Mouse (Mus musculus) spleen, adult 2 months (tissue): ENCODE data around the gene Cd200r1. TPM values are rescaled to one million over a fixed set of nuclear protein-coding genes. Genes with fewer than 3 reads are reported as not detected.
"Not testable (repeated sequence)": the region's sequence is repeated elsewhere in the genome, so short reads cannot be mapped to it uniquely, and the experiment has no call there.

Experiments used
- DNase-seq, 2 experiments: peaks; one replicate each; pipeline versions ENCODE4 v3.0.0 to v3.0.0-alpha.2; 2012 to 2021; ENCODE audit warnings: low spot score in 2 of 2, low read depth in 1 of 2
- H3K27ac ChIP-seq: fragments of 200-500 bp; 2 replicates; pipeline ENCODE4 v1.5.1; 2012; ENCODE audit warnings: low read length, inconsistent platforms; ENCODE audit not compliant: insufficient read depth
- H3K27me3 ChIP-seq: fragments of 200-500 bp; 2 replicates; pipeline ENCODE4 v1.6.1; 2012; ENCODE audit warnings: mild to moderate bottlenecking, moderate library complexity, low read length, inconsistent platforms; ENCODE audit not compliant: control insufficient read depth, insufficient read depth
- H3K36me3 ChIP-seq: fragments of 200-500 bp; 2 replicates; pipeline ENCODE4 v1.6.1; 2012; ENCODE audit warnings: mild to moderate bottlenecking, low read length, inconsistent platforms; ENCODE audit not compliant: control insufficient read depth, insufficient read depth
- H3K4me1 ChIP-seq: fragments of 200-500 bp; 2 replicates; pipeline ENCODE4 v1.6.1; 2011; ENCODE audit warnings: inconsistent platforms; ENCODE audit not compliant: control insufficient read depth, insufficient read depth, insufficient read length
- H3K4me3 ChIP-seq: fragments of 200-500 bp; 2 replicates; pipeline ENCODE4 v1.5.1; 2011; ENCODE audit warnings: mild to moderate bottlenecking, inconsistent platforms; ENCODE audit not compliant: insufficient read depth, insufficient read length; ENCODE audit errors: extremely low read depth
- CTCF ChIP-seq: fragments of 200-500 bp; IDR thresholded peaks from 2 replicates; pipeline ENCODE4 v1.5.1; 2011; ENCODE audit warnings: mild to moderate bottlenecking, inconsistent platforms; ENCODE audit not compliant: insufficient read depth, insufficient read length, insufficient replicate concordance; ENCODE audit errors: extremely low read depth
- POLR2A ChIP-seq: fragments of 200-500 bp; IDR thresholded peaks from 2 replicates; pipeline ENCODE4 v1.6.1; 2011; ENCODE audit warnings: low read depth, low read length, inconsistent platforms
- WGBS: fragments of 180-500 bp; shearing (Covaris S2); methylation state at CpG from one replicate; pipeline ENCODE4 v1.1.7; 2018; 5-methylcytosine and 5-hydroxymethylcytosine counted together
- polyA plus RNA-seq: library from polyadenylated mRNA; depleted of rRNA; stranded (reverse); fragments of >200 nt; gene quantifications from 2 replicates; pipeline ENCODE4 v1.2.3, GENCODE M21; 2012

The Cd200r1 gene
- polyA plus RNA-seq, 1 experiment = 1.8 TPM

DNA sequence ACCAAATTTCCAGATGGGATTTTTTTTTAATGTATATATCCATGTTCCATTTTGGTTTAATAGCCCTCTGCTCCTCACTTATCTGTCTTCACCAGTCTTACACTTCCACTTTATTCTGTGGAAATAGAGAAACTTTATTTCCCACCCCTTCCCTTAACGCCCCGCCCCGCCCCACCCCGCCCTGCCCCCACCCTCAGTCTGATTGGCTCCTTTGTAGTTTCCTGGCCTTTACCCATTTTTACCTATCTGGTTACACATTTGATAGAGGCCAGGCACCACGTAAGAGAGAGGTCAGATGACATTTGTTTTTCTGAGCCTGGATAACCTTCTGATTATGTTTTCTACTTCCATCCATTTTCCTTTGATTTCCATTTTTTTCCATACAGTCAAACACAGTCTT is 14.0 kb downstream of the Cd200r1 start:
- H3K4me3 ChIP-seq = no peak overlapping the region
- DNase-seq = no peak
- no peak overlapping the region for H3K27ac ChIP-seq
- no peaks in the 10 kb centered on the region for H3K36me3 ChIP-seq
- H3K4me1 ChIP-seq = no peaks in the 10 kb centered on the region
- TF ChIP-seq CTCF (no peak), POLR2A (no peak)
- 80% methylated on average over 5 of the region's 5 CpGs for WGBS
- H3K27me3 ChIP-seq = no peaks in the 10 kb centered on the region

DNA sequence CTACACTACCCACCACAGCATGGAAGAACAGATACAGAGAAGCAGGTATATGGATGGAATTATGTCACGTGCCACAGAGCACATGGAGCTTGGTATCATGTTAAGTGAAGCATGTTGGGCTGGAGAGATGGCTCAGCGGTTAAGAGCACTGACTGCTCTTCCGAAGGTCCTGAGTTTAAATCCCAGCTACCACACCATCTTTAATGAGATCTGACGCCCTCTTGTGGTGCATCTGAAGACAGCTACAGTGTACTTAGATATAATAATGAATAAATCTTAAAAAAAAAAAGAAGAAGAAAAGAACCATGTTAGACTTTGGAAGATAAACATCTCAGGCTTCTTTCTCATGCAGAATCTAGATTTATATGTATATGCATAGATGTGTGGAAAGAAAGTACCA is 15.2 kb downstream of the Cd200r1 start:
- no peak for TF ChIP-seq CTCF
- TF ChIP-seq POLR2A = no peak
- DNase-seq = no peak
- WGBS = 88% methylated on average over 4 of the region's 4 CpGs
- Histone ChIP-seq H3K27ac (no peak overlapping the region), H3K36me3 (no peaks in the 10 kb centered on the region), H3K4me1 (no peaks in the 10 kb centered on the region), H3K27me3 (no peaks in the 10 kb centered on the region), H3K4me3 (no peak overlapping the region)

DNA sequence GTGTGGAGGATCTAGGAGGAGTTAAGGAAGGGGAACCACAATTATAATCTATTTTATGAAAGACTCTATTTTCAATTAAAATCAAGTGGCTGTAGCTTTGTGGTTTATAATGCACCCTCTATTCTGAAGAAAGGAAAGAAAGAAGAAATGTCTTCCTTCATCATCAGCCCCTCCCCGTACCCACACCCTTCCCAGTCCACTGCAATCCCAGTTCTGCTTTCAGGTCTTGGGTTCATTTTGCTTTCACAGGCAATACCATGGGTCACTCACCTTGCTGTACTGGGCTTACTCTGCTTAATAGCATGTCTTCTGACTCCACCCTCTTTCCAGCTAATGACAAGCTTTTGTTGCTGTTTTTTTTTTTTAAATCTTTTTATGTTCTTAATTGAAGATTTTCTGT is 21.4 kb downstream of the Cd200r1 start:
- no peak for TF ChIP-seq POLR2A
- TF ChIP-seq CTCF = no peak
- H3K4me3 ChIP-seq = no peak overlapping the region
- 61% methylated on average over 1 of the region's 1 CpGs for WGBS
- H3K4me1 ChIP-seq = no peaks in the 10 kb centered on the region
- H3K36me3 ChIP-seq = no peaks in the 10 kb centered on the region
- H3K27me3 ChIP-seq = no peaks in the 10 kb centered on the region
- DNase-seq = no peak
- no peak overlapping the region for H3K27ac ChIP-seq

DNA sequence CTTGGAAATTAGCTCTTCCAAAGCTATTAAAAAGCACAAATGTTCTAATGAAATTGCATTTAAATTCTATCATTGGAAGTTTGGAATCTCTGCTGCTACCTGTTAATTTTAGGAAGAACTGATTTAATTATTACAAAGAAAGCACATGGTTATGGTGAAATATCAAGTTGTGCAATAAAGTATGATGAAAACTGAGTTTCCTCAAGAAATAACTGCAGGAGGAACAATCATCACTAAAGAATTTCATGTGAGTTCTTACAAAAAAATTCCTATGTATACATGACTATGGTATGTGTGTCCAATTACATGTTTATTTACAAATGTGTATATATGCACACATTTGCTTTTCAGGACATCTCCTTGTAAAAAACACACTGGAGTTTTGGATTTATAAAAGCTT is 28.9 kb downstream of the Cd200r1 start:
- no peaks in the 10 kb centered on the region for H3K36me3 ChIP-seq
- H3K4me3 ChIP-seq = no peak overlapping the region
- no peaks in the 10 kb centered on the region for H3K27me3 ChIP-seq
- no peak overlapping the region for H3K27ac ChIP-seq
- DNase-seq = no peak
- H3K4me1 ChIP-seq = no peaks in the 10 kb centered on the region
- TF ChIP-seq CTCF (no peak), POLR2A (no peak)

DNA sequence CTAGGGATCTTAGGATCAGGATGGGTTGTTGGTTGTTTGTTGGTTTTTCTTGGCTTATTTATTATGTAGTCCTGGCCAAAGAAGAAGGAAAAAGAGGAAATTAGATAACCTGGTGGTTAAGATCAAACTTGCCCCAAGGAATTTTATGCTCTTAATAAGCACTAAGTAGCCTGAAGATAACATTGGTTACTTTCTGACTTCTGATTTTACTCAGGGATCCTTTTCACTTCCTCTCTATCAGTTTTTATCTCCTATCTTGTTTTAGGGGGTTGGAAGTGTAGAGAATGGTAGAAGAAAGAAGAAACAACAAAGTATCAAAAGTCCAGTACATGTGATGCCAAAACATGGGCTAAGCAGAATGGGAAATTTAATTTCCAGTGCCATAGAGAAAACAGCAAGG is 40.4 kb downstream of the Cd200r1 start:
- no peak for DNase-seq
- no peak for TF ChIP-seq POLR2A
- no peak for TF ChIP-seq CTCF
- Histone ChIP-seq H3K27me3 (no peaks in the 10 kb centered on the region), H3K27ac (no peak overlapping the region), H3K4me3 (no peak overlapping the region), H3K4me1 (no peaks in the 10 kb centered on the region), H3K36me3 (no peaks in the 10 kb centered on the region)

DNA sequence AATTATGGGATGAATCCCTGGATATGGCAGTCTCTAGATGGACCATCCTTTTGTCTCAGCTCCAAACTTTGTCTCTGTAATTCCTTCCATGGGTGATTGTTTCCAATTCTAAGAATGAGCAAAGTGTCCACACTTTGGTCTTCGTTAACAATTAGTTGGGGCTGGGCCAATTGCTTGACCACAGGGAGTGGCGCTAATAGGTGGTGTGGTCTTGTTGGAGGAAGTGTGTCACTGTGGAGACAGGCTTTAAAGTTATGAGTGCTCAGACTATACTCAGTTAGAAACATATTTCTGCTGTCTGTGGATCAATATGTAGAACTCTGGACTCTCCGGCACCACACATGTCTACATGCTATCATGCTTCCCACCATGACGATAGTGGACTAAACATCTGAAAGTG is 44.7 kb downstream of the Cd200r1 start:
- H3K4me3 ChIP-seq, H3K36me3 ChIP-seq, H3K27me3 ChIP-seq, H3K4me1 ChIP-seq, H3K27ac ChIP-seq, DNase-seq: not testable (repeated sequence)
- 88% methylated on average over 4 of the region's 4 CpGs for WGBS

DNA sequence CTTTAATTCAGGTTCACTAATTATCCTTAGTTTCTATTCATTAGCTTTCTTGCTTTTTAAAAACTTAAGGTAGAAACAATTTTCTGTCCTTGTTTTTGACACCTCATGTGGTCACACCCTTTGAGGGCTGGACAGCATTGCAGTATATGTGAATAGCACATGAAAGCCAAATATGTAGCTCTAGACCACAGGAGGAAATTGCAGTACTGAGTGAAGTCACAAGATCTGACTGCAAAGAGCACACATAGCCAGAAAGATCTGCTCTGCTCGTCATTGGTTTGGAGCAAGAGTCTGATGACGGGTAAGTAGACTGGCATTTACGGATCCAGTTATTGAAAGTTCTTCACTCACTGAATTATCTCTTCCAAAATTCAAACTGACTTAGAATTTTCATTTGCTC is 46.0 kb downstream of the Cd200r1 start, which contains the start of gene Cd200r4:
Gene Cd200r4 (plus strand): TSS at position 190 of the 400 bp plus-strand sequence.
- H3K36me3 ChIP-seq = no peaks in the 10 kb centered on the region
- H3K27ac ChIP-seq = no peak within 1 kb of the TSS
- H3K4me3 ChIP-seq = no peak within 1 kb of the TSS
- H3K4me1 ChIP-seq = peaks cover 3% of the 10 kb centered on the region; the same call in 1 of the 2 replicates
- DNase-seq = peak in 1 of 2 experiments; percentile 19
- no peaks in the 10 kb centered on the region for H3K27me3 ChIP-seq
- 64% methylated on average over 3 of the region's 3 CpGs for WGBS
- TF ChIP-seq POLR2A (no peak), CTCF (no peak)
